Mouse (Mus musculus) heart, adult 8-10 months (tissue): Measurements from ENCODE around the gene Sh3pxd2a. TPM values are rescaled to one million over a fixed set of nuclear protein-coding genes. Genes with fewer than 3 reads are reported as not detected.

Experiments used
- DNase-seq: peaks from one replicate; pipeline ENCODE4 v3.0.0; 2022; ENCODE audit warnings: low spot score
- total RNA-seq, 4 experiments: library from RNA; stranded (reverse); gene quantifications; 2 replicates each; pipeline ENCODE4 v1.2.4; 2022

Sh3pxd2a gene
- total RNA-seq, 4 experiments from 2014 or later = 40.6 to 54.7 (median 46.2) TPM

DNA sequence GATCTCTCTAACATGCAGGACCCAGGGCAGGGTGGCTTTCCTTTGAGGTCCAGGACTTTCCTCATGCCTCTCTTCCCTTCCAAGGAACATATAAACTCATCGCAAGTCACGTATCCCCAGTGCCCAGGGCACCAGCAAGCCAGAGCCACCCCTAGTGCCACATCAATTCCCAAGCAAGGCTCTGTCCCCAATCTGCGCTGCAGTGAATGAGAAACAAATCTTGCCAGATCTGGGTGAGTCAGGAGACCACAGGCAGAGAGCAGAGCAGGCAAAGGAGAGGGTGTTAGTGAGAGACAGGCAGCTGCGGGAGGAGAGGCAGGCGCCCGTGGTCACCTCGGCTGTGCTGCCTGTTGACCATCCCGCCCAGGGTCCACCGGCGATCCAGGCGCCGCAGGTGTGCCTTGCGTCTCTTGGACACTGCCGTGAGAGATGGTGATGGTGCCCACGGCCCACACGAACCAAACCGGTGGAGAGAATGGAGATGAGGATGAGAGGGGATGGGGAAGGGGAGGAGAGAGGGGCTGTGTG is 181.4 kb downstream of the Sh3pxd2a start:
- DNase-seq = no peak

DNA sequence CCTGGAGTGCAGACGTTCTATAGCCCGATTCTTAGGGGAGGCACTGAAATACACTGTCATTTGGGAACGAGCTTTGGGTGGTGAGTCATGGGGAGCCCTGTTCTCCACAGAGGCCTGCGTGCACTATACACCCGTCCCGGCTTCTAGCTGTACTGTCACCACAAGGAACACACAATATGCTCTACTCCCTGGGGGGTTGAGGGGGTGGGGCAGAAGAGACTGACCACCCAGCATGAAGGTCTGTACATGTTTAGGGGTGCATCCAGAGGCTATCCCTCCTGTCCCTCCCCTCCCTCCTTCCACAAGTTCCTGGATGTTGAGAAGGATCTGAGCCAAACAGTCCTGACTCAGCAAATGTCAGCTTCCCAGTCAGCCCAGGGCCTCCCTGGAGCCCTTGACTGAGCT is 182.1 kb downstream of the Sh3pxd2a start:
- DNase-seq = peak; percentile 60

DNA sequence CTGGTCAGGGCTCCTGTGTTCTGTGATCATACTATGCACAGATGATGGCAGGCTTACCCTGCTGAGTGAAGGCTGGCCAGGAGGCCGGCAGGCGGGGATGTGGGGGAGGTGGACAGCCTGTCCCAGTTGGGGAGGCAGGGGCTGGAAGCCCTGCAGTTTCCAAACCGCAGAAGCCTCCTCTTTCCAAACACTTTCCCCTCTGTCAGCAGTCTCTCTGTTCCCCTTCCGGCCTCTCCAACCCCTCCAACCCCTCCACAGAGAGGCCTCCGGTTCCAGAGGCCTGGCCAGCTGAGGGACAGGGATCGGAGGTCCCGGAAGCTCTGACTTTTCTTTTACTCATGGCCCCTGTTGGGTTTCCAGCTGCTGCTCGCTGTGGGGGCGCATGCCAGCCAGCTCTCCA is 183.3 kb downstream of the Sh3pxd2a start:
- peak; percentile 71 for DNase-seq

- peak; percentile 87 for DNase-seq
These were observed 184.2 kb downstream of the Sh3pxd2a start for GRCm38 (mm10) chr19:47279788-47280532.

- peak; percentile 64 for DNase-seq
These were observed 184.8 kb downstream of the Sh3pxd2a start for GRCm38 (mm10) chr19:47279372-47279771.

DNA sequence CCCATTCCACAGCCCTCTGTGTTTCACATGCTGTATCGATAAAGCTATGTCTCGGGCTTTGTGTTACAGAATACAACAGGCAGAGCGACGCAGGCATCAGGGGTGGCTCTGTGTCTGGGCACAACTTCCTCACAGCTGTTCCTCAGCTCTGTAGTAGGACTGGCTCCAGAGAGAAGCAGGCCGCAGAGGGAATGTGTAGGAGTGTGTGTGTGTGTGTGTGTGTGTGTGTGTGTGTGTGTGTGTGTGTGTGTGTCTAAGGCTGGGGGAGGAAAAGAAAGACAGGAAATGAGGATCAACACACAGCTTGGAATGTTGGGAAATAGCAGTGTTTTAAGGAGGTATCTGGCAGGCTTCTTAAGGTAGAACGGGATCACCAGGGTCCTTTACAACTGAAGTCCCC is 187.5 kb downstream of the Sh3pxd2a start:
- peak; percentile 64 for DNase-seq

DNA sequence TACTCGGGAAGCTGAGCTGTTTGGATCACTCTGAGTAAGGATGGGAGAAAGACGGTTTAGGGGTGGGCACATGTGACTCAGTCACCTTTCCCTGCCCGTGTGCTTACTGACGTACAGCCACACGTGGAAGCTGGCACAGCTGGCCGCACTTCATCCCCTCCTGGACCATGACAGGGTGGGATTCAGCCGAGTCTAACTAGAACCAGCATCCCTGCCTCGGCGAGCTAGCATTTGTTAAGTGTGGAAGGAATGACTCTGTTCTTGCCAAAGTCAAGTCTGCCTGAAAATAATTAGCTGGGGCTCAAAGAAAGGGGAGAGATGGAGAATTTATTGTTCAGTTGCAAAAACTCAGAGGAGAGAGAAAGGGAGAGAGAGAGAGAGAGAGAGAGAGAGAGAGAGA is 193.7 kb downstream of the Sh3pxd2a start:
- DNase-seq = no peak

GRCm38 (mm10) chr19:47269729-47270128 is 194.5 kb downstream of the Sh3pxd2a start:
- no peak for DNase-seq

DNA sequence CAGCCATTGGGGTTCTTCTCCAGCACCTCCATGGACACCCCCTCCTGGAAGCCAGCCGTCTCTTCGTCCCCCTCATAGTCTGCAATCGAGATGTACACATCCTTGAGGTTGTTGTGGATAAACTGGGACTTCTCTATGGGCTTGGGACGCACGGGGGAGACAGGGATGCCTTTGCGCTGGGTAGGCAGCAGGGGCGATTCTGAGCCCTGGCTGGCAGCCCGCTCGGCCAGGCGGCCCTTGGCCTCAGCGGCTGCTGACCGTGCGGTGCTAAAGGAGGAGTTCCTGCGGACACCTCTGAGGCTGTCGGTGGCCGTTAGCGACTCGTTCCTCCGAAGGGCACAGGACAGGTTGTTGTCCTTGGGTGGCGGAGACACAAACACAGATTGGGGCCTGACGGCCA is 197.1 kb downstream of the Sh3pxd2a start:
- DNase-seq = no peak

DNA sequence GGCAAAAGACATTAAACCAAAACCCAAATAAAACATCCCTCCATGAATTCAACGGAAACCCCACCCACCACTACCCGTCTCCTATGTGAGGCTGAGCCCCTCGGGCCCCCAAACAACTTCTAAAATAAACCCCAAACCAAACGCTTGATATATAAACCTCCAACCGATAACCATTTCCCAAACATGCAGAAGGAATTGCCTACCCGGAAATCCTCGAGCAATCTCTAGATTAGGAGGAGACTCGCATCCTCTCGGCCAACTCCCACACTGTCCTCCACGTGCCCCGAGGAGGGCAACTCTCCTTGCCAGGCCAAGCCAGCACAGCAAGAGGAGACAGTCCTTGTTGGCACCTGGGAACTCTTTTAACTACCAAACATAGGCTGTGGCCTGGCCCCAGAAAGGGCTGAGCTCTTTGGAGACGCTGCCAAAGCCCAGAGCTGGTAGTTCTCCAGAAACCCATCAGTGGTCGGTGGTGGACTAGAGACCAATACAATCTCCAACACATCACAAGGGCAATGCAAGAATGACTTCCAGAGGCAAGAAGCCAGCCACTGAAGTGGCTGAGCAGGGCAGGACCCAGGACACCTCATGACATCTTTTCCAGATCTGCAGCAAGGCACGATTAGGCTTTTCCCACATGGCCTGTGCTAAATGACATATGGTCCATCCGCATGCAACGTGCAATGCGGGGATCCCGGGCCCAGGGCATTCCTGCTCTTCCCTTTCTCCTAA is 198.0 kb downstream of the Sh3pxd2a start:
- no peak for DNase-seq

DNA sequence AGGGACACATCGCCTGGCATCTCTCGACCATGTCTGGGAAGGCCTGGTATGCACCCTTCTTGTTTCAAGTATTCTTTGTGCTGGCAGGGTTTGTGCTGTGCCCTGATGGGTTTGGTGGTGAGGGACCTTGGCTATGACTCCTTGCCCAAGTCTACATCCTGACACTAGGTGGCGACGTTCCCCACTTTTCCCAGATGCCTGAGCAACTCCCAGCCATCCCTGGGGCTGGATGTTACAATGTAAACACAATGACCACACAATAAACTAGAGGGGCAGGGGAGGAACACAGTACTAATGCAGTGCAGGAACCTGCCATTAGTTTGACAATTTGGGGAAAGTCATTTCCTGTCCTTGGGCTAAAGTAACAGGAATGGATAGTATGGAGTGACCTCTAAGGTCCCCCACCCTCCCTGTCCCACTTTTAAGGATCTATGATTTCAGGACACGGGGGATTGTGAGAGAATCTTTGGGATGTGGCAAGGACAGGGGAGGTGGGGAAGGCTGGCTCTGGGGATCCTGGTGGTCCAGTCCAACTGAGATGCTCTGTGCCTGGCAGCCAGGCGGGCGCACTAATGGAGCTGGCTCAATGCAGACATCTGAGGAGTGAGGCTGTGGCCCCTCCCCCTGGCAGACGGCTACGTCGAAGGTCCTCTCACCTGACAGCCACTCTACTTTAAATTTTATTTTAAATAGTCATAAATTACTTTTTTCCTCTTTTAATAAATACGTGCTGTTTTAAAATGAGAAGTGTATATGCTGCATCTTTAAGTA is 199.7 kb downstream of the Sh3pxd2a start:
- DNase-seq = peak; percentile 76

DNA sequence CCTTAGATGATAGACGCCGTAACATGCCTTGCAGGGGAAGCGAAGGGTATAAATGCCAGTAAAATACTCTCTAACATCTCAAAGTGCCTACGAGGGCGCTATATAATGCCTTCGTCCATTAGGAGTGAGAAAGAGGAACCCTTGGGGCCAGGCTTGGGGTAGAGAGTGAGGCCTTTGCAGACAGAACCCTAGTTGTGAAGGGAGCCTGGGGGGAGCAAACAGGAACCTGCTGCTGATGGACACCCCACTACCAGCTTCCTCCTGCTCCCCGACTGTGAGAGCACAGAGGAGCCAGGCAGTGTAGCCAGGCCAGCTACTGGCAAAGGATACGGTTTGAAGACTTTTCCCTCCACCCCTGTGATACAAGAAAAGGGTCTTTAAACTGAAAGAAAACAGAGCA is 200.6 kb downstream of the Sh3pxd2a start:
- no peak for DNase-seq

DNA sequence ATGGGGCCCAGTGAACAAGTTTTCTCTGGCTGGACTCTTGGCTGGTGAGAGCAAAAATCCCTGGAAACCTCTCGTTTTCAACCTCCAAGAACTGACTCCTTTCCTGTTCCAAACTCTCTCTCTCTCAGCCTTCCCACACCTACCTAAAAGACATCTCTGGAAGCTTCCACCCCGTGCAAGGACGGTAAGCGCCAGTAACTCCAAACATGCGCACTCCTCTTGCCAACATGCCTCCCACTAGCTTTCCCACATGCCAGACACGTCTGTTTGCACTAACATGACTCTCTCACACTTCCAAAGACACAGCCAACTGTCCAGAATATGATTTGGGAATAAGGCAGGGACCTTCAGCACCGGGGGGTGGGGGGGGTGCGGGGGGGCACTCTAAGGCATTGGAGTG is 203.0 kb downstream of the Sh3pxd2a start:
- no peak for DNase-seq

DNA sequence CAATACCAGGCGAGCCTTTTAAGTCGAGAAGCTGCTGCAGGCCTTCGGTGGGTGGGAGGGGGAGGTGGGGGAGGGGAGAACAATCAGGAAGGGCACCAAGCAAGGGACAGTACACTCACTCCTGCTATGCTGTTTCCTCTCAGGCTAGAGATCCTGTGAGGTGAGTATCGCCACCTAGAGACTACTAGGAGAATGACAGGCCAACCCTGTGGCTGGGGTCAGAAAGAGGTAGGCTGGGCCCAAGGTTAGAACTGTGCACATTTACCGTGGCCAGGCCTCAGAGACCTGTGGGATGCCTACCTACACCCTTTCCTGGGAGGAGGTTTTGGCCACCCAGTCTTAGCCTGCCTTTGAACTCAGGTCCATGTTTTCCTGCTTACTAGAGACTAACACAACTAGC is 204.6 kb downstream of the Sh3pxd2a start:
- DNase-seq = no peak

DNA sequence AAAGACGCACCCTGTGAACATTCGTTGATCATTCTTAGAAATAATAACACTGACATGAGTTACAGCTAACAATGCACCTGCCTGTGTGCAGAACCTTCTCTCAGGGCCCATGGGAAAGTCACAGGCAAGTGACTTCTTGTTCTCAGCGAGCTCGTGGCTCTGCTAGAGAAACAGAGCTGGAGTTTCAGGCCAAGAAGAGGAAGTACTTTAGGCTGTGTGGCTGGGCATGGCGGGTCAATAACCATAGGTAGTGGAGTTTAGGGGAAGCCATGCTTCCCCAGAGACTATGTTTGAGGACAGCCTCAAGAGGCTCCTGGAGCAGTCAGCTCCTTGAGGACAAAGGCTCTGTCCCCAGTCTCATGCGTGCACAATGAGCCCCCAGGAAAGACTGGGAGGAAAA is 208.3 kb downstream of the Sh3pxd2a start:
- DNase-seq = no peak

DNA sequence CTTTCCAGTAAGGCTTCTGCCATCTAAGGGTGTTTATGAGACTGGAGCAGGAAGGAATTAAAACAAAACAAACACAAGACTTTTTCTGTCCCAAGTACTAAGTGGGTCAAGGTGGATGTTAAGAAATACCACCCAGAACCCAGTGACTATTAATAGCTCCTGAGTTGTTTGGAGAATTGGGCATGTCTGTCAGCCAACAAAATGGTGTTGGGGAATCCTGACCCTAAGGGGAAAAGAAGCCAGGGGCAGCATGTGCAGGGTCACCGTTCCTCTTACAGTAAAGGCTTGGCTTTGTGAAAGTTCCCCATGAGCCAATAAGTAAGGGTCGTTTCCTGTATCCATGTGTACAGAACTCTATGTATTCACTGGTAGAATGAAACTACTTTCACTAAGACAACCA is 209.2 kb downstream of the Sh3pxd2a start:
- DNase-seq = no peak

- DNase-seq = no peak
These were observed 211.1 kb downstream of the Sh3pxd2a start for GRCm38 (mm10) chr19:47253053-47253628.

GRCm38 (mm10) chr19:47250931-47251330 is 213.3 kb downstream of the Sh3pxd2a start:
- no peak for DNase-seq

DNA sequence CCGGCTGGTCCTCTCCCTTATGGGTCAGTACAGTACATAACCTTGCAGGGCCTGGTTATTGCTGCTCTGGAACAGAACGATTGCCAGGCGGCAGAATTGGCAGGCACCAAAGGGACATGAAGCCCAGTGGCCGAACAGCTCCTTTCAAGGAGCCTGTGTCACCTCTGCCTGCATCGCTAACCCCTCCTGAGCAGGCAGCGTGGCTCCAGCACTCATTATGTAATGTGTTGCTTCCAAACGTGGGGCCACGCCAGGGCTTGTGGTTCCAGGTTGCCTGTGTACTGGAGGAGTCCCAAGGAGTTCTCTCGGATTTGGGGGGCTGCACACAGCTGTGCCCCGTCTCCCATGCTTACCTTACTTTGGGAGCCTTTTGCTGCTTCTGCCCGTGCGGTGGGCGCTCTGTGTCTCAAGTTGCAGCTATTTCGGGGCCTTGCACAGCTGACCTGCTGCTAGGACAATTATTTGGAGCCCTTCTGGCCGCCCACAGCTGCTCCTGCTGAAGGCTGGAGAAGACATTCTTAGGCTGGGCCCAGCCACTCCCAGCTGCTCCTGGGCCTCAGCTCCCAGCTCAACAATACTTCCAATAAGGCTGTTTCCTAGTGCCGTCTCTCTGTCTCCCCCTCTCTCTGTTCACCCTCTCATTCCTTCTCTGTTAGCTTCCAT is 215.2 kb downstream of the Sh3pxd2a start:
- DNase-seq = no peak

DNA sequence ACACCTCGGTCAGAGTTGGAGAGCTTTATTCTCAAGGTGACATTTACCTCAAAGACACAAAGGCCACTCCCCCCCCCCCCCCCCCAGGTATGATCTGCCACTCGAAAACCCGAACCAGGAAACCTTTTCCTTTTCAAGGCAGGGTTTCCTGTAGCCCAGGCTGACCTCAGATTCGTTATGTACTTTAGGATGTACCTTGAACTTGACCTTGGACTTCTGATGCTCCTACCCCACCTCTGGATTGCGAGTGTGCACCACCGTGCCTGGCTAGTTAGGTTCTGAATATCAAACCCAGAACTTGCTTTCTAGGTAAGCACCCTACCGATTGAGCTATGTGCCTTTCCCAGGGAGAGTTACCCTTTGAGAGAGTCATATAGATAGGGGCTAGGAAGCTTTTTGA is 215.9 kb downstream of the Sh3pxd2a start:
- no peak for DNase-seq

- DNase-seq = no peak
These were observed 216.4 kb downstream of the Sh3pxd2a start for GRCm38 (mm10) chr19:47247791-47248190.
